Mouse (Mus musculus) left cerebral cortex, adult 8-10 months (tissue): ENCODE measurements around the gene Gk5. TPM values are rescaled to one million over a fixed set of nuclear protein-coding genes. Genes with fewer than 3 reads are reported as not detected.
"Not testable (repeated sequence)": the region's sequence is repeated elsewhere in the genome, so short reads cannot be mapped to it uniquely, and the experiment has no call there.

Source experiments
- DNase-seq, 2 experiments: peaks; one replicate each; pipeline ENCODE4 v3.0.0; 2022; ENCODE audit warnings: low spot score in 2 of 2
- total RNA-seq, 4 experiments: library from RNA; stranded (reverse); gene quantifications; 2 replicates each; pipeline ENCODE4 v1.2.4; 2022

Gk5 gene
- total RNA-seq, 4 experiments from 2014 or later: 4.2 to 5.5 (median 4.6) TPM

GRCm38 (mm10) chr9:96143633-96144032 lies 24.5 kb downstream of the Gk5 start:
- no peak for DNase-seq

- no peak for DNase-seq
These were observed 25.7 kb downstream of the Gk5 start for GRCm38 (mm10) chr9:96144883-96145282.

- DNase-seq: no peak
These were observed 33.6 kb downstream of the Gk5 start for GRCm38 (mm10) chr9:96152801-96153200.

GRCm38 (mm10) chr9:96158431-96158830 lies 39.3 kb downstream of the Gk5 start:
- DNase-seq: no peak

- no peak for DNase-seq
These were observed 39.9 kb downstream of the Gk5 start for GRCm38 (mm10) chr9:96159047-96159446.

GRCm38 (mm10) chr9:96160767-96161166 lies 41.6 kb downstream of the Gk5 start:
- DNase-seq: no peak

GRCm38 (mm10) chr9:96162421-96162820 lies 43.3 kb downstream of the Gk5 start:
- DNase-seq: no peak

GRCm38 (mm10) chr9:96163443-96163842 lies 44.3 kb downstream of the Gk5 start:
- DNase-seq: no peak

GRCm38 (mm10) chr9:96163983-96164382 lies 44.8 kb downstream of the Gk5 start:
- DNase-seq: not testable (repeated sequence)

GRCm38 (mm10) chr9:96167168-96167585 lies 48.0 kb downstream of the Gk5 start:
- DNase-seq: peak in 1 of 2 experiments; percentile 37

- DNase-seq: no peak
These were observed 51.4 kb downstream of the Gk5 start for GRCm38 (mm10) chr9:96170600-96170999.

GRCm38 (mm10) chr9:96184909-96185308 lies 65.7 kb downstream of the Gk5 start:
- no peak for DNase-seq

GRCm38 (mm10) chr9:96186701-96187100 lies 67.5 kb downstream of the Gk5 start:
- DNase-seq: no peak

- DNase-seq: peak; percentile 79 to 88
These were observed 76.9 kb downstream of the Gk5 start, which contains the start of gene Tfdp2 for GRCm38 (mm10) chr9:96195885-96196622. Gene Tfdp2, plus strand, starts transcription at chr9:96196275.

GRCm38 (mm10) chr9:96196636-96197181 lies 77.5 kb downstream of the Gk5 start:
- peak; percentile 42 to 50 for DNase-seq

GRCm38 (mm10) chr9:96197806-96198205 lies 78.6 kb downstream of the Gk5 start:
- no peak for DNase-seq

GRCm38 (mm10) chr9:96203663-96204062 lies 84.5 kb downstream of the Gk5 start:
- no peak for DNase-seq

- no peak for DNase-seq
These were observed 88.3 kb downstream of the Gk5 start for GRCm38 (mm10) chr9:96207428-96207827.

GRCm38 (mm10) chr9:96213036-96213645 lies 94.0 kb downstream of the Gk5 start:
- no peak for DNase-seq

GRCm38 (mm10) chr9:96214171-96214570 lies 95.0 kb downstream of the Gk5 start:
- DNase-seq: no peak

GRCm38 (mm10) chr9:96217299-96217698 lies 98.1 kb downstream of the Gk5 start:
- DNase-seq: no peak

GRCm38 (mm10) chr9:96217799-96218198 lies 98.6 kb downstream of the Gk5 start:
- no peak for DNase-seq
